Mouse (Mus musculus) yolk sac, embryonic 10.5 days (tissue): ENCODE results near the gene Gm10260.
A peak's percentile ranks its signal among the peaks of the same experiment; 100 is the strongest.

ENCODE experiments used
- DNase-seq: peaks from one replicate; pipeline ENCODE4 v3.0.0-alpha.2; 2017; ENCODE audit warnings: low spot score

The Gm10260 gene

GRCm38 (mm10) chr13:97760532-97760931, at the start of gene Gm10260:
TSS of gene Gm10260 (minus strand) at chr13:97760632.
- DNase-seq = no peak

GRCm38 (mm10) chr13:97809828-97810227, 49.4 kb upstream of the Gm10260 start:
- DNase-seq = no peak

GRCm38 (mm10) chr13:97805907-97806306, 45.5 kb upstream of the Gm10260 start:
- DNase-seq = no peak

GRCm38 (mm10) chr13:97802386-97802785, 42.0 kb upstream of the Gm10260 start:
- DNase-seq = no peak

- DNase-seq = no peak
Observed at GRCm38 (mm10) chr13:97797462-97797861, 37.0 kb upstream of the Gm10260 start.

- DNase-seq = no peak
Observed at GRCm38 (mm10) chr13:97794780-97795179, 34.3 kb upstream of the Gm10260 start.

GRCm38 (mm10) chr13:97793932-97794331, 33.5 kb upstream of the Gm10260 start:
- no peak for DNase-seq

GRCm38 (mm10) chr13:97791664-97792063, 31.2 kb upstream of the Gm10260 start:
- peak; percentile 33 for DNase-seq

- no peak for DNase-seq
Observed at GRCm38 (mm10) chr13:97789782-97790450, 29.5 kb upstream of the Gm10260 start.

GRCm38 (mm10) chr13:97785167-97785835, 24.9 kb upstream of the Gm10260 start:
- DNase-seq = no peak

GRCm38 (mm10) chr13:97783423-97784143, 23.2 kb upstream of the Gm10260 start:
- DNase-seq = no peak

- DNase-seq = no peak
Observed at GRCm38 (mm10) chr13:97782063-97782462, 21.6 kb upstream of the Gm10260 start.

GRCm38 (mm10) chr13:97781637-97782036, 21.2 kb upstream of the Gm10260 start:
- no peak for DNase-seq

- no peak for DNase-seq
Observed at GRCm38 (mm10) chr13:97780556-97780955, 20.1 kb upstream of the Gm10260 start.

GRCm38 (mm10) chr13:97779657-97780445, 19.4 kb upstream of the Gm10260 start:
- no peak for DNase-seq

GRCm38 (mm10) chr13:97778698-97779194, 18.3 kb upstream of the Gm10260 start:
- no peak for DNase-seq

GRCm38 (mm10) chr13:97777667-97778066, 17.2 kb upstream of the Gm10260 start:
- DNase-seq = no peak

GRCm38 (mm10) chr13:97776702-97777101, 16.3 kb upstream of the Gm10260 start:
- DNase-seq = no peak

- no peak for DNase-seq
Observed at GRCm38 (mm10) chr13:97775907-97776306, 15.5 kb upstream of the Gm10260 start.

GRCm38 (mm10) chr13:97774740-97775425, 14.5 kb upstream of the Gm10260 start:
- DNase-seq = no peak

- no peak for DNase-seq
Observed at GRCm38 (mm10) chr13:97769205-97769604, 8.8 kb upstream of the Gm10260 start.
